Mouse (Mus musculus) frontal cortex, adult (tissue): ENCODE data around the gene Ctsk.
"Not testable (repeated sequence)": the region's sequence is repeated elsewhere in the genome, so short reads cannot be mapped to it uniquely, and the experiment has no call there.

Experiments used
- ATAC-seq: cut with Nextera tagmentation; 2 replicates; pipeline ENCODE4 v1.9.2; 2017; ENCODE audit warnings: mild to moderate bottlenecking, moderate library complexity, mixed read lengths; ENCODE audit not compliant: low TSS enrichment

The Ctsk gene

DNA sequence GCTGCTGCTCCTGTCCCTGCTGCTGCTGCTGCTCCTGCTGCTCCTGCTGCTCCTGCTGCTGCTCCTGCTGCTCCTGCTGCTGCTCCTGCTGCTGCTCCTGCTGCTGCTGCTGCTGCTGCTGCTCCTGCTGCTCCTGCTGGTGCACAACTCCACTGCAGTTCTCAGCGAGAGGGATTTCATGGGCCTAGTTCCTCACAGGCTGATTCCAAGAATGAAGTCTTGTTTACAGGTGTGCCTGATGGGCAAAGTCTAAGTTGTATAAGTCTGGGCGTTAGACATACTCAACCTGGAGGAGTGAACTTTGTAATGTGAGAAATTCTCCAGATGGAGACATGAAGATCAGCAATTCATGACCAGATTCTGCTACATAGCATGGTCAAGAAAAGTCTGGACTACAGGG, 25.6 kb downstream of the Ctsk start:
- ATAC-seq, result no peak

DNA sequence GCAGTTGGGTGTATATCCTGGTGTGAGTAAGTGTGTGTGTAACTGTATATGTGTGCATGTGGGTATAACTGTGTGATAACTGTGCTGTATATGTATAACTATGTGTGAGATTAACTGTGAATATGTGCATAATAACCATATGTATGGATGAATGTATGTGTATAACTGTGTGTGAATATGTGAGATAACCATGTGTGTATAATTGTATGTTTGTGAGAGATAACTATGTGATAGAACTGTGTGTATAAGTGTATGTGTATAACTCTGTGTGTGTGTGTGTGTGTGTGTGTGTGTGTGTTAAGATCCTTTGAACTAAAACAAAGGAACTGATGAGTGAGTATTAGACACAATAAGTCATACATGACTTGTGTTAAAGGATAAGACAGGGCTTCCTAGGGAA, 27.1 kb downstream of the Ctsk start:
- ATAC-seq, result no peak

DNA sequence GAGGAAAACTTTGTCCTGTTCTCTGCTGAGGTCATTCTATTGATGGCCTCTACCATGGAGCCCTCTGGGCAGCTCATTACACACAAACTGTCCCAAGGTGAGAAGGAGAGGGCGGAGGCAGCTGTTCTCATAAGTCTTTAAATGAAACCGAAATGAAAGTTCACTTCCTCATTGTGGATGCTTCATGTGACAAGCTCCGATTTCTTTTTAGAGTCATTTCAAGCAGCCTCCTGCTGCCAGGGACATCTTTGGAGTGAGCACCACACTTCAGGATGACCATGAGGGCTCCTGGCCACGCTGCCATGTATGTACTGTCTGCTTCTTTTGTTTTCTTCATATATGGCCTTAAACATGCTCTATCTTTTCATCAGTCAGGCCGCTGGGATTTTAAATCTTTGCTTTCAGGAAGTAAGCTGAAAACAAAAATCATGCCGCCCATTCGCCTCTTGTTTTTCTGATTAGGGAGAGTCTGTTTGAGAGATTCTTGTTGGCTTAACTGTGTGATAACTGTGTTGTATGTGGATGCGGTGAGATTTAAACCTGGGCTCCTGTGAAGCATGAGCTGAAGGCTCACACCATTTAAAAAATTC, 27.7 kb downstream of the Ctsk start, which contains the start of gene Ctss:
TSS of gene Ctss (plus strand) at position 165 of the 590 bp plus-strand sequence.
- no peak for ATAC-seq

DNA sequence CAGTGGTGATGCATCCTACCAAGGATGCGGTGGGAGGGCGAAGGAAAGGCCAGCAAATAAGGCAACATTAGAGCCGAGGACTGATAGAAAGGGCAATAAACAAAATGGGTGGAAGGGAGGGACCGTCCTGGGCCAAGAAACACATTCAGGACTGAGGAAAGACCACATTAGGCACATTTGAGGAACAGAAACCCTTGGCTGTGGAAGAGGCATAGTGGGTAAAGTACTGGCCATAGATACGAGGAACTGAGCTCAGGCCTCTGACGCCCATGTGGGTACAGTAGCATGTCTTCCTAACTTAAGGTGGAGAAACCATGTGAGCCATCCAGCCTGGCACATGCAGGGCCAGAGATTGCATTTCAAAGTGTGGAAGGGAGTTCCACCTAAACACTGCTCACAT, 30.8 kb downstream of the Ctsk start:
- no peak for ATAC-seq

DNA sequence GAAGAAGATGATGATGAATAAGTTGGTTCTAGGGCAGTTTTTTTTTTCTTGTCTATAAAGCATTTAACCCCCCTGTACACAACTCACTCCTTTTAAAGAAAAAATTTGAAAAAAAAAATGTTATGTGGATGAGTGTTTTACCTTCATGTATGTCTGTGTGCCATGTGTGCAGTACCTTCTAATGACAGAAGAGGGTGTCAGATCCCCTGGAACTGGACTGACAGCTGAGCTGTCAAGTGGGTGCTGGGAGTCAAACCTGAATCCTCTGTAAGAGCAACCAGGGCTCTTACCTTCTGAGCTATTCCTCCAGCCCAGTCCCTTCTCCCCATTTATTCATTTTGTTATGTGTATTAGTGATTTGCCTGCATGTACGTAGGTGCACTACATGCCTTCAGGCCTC, 32.0 kb downstream of the Ctsk start:
- ATAC-seq, result no peak

DNA sequence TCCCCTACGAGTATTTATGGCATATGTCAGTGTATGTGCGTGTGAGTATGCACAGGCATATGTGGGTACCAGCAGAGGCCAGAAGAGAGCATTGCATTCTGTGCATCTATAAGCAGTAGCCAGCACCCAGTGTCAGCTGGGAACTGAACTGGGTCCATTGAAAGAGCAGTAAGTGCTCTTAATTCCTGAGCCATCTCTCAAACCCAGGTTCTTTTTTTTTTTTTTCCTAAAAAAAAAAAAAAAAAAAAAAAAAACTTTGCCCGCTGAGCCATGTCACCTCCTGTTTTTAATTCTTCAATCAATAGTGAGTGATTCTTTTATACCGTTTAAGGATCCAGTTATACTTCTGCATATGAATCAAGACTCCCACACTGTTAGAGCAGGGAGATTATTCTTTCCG, 34.3 kb downstream of the Ctsk start:
- no peak for ATAC-seq

DNA sequence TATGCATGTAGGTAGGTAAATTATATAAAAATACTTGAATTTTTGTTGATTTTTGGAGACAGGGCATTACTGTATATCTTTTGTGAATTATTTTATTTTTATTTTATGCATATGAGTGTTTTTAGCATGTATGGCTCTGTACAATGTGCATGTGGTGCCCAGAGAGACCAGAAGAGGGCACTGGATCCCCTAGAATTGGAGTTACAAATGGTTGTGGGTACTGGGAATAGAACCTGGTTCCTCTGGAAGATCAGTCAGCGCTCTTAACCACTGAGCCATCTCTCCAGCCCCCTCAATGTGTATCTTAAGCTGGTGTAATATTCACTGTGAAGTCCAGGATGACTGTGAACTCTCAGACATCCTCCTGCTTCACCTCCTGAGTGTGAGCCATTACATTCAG, 35.9 kb downstream of the Ctsk start:
- no peak for ATAC-seq

DNA sequence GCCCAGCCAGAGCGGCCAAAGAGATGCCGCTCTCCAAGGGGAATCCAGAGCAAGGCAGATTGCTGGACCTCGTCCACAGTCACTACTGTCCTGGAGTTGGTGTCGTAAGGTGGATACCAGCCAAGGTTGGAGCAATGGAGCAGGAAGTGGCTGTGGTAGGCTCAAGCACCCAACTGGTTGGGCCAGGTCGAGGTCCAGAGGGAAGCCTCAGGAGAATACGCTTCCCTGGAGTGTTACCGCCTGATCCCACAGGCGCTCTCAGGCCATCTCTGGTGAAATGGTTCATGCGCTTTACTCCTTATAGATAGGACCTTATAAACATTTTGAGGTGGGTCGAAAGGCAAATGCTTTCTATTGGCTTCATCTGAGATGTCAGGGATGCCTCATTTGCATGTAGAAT, 39.9 kb downstream of the Ctsk start:
- no peak for ATAC-seq

DNA sequence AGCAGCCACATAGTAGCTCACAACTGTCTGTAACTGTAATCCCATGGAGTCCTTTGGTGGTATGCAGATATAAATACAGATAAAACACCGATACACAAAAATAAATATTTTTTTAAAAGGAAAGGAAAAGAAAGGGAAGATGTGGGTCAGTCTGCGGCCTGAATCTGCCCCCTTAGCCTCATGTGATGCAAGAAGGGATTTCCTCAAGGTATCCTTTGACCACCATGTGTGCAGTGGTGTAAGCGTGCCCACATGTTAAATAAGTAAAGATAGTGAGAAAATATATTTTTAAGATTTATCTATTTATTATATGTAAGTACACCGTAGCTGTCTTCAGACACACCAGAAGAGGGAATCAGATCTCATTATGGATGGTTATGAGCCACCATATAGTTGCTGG, 40.8 kb downstream of the Ctsk start:
- ATAC-seq, result no peak

DNA sequence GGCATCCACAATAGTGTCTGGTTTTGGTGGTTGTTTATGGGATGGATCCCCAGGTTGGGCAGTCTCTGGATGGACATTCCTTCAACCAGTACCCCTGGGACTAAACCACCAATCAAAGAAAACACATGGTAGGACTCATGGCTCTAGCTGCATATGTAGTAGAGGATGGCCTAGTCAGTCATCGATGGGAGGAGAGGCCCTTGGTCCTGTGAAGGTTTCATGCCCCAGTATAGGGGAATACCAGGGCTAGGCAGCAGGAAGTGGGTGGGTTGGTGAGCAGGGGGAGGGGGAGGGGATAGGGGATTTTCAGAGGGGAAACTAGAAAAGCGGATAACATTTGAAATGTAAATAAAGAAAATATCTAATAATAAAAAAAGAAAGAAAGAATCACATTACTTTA, 42.1 kb downstream of the Ctsk start:
- ATAC-seq, result not testable (repeated sequence)

DNA sequence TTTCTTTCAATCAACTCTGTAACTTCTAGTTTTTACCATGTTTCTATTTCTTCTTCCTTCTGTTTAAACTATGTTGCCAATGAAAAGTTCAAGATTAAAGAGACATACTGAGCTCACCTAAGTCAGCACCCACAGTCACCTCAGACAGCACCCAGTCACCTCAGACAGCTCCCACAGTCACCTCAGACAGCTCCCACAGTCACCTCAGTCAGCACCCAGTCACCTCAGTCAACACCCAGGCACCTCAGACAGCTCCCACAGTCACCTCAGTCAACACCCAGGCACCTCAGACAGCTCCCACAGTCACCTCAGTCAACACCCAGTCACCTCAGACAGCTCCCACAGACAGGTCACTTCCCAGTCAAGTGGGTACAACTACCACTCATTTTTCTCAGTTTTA, 43.1 kb downstream of the Ctsk start:
- no peak for ATAC-seq

DNA sequence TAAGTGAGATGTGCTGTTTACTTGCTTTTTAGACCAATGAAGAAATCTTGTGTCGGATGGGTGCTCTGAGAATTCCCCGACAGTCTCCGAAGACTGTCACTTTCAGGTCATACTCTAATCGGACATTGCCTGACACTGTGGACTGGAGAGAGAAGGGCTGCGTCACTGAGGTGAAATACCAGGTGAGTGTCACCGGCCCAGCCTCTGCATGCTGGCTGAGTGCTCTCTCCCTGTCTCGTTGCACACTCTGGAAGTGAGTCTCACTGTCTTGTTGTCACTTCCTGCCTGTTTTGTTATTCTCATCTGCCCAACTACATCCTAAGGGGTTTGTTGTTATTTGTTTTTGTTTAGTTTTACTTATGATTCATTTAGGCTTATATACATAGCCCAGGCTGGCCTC, 43.9 kb downstream of the Ctsk start:
- no peak for ATAC-seq

DNA sequence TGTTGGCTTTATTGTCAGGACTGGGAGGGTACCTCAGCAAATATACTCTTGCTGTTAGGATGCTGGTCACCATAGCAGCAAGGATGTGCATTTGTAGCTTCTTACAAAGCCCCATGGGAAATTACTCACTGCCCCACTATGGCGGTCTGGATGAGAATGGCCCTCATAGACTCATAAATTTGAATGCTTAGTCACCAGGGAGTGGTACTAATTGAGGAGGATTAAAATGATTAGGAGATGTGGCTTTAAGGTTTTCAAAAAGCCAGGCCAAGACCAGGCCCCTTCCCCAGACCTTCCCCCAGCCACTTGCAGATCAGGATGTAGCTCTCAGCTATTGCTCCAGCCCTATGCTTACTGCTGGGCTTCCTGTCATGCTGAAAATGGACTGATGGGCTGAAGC, 51.1 kb downstream of the Ctsk start:
- no peak for ATAC-seq

DNA sequence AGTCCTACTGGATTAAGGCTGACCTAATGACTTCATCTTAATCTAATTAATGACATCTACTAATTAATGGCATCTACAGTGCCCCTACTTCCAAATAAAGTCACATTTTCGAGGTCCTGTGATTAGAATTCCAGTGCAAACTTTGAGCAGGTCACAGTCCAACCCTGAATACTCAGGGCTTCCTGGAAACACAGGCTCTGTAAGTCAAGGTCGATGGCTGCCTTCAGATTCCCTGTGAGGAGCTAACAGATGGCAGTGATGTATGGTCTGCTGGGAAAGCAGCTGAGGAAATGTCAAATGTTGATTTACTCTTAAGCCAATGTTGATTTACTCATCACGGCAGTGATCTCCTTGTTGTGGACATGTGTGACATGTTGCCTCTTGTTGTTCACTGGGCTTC, 54.9 kb downstream of the Ctsk start:
- ATAC-seq, result no peak
